Mouse (Mus musculus): ENCODE results near the gene Nphp4. TPM values are rescaled to one million over a fixed set of nuclear protein-coding genes. Genes with fewer than 3 reads are reported as not detected.

Gene Nphp4
- polyA plus RNA-seq, 1 experiment from 2014 or later, result 4.0 TPM

GRCm38 (mm10) chr4:152467951-152468350, 8.6 kb upstream of the Nphp4 start:
- H3K36me3 ChIP-seq (ENCODE audit: control insufficient read depth, insufficient read depth, low read length), result no peaks in the 10 kb centered on the region
- H3K27ac ChIP-seq (ENCODE audit: low read length), result no peak overlapping the region
- no peak for ATAC-seq (ENCODE audit: low read depth)
- H3K4me1 ChIP-seq (replicated peaks; ENCODE audit: control insufficient read depth, insufficient read depth, low read length), result no peaks in the 10 kb centered on the region
- no peak overlapping the region for H3K4me2 ChIP-seq (ENCODE audit: low read depth, low read length)
- no peak overlapping the region for H3K9ac ChIP-seq (ENCODE audit: low read length)
- peaks cover 2% of the 10 kb centered on the region; the same call in 1 of the 2 replicates for H3K9me3 ChIP-seq (ENCODE audit: control insufficient read depth, low read length)
- H3K27me3 ChIP-seq (ENCODE audit: control insufficient read depth, insufficient read depth, low read depth, low read length), result no peaks in the 10 kb centered on the region
- WGBS, result 62% methylated on average over 6 of the region's 6 CpGs
- no peak overlapping the region for H3K4me3 ChIP-seq (ENCODE audit: low read length)

DNA sequence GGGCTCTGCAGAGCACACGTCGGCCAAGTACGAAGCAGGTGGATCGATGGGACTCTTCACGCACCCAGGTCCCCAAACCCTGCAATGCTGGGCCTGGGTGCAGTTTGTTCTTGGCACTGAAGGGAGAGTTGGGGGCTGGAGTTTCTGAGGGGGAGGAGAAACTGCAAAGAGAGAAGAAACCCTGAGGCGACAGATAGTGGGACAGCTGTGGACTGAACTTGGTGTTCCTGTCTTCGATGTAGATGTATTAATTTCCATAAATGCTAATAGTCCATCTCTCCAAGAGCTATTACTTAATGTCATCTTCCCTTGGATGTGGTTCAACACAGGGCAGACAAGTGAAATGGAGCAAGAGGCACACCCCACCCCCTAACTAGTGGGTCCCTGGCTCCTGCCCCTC, 565 bp upstream of the Nphp4 start:
- no peak for ATAC-seq (ENCODE audit: low read depth)
- H3K27ac ChIP-seq (ENCODE audit: low read length), result no peak overlapping the region
- peaks cover 6% of the 10 kb centered on the region for H3K4me1 ChIP-seq (replicated peaks; ENCODE audit: control insufficient read depth, insufficient read depth, low read length)

GRCm38 (mm10) chr4:152477106-152477465, 580 bp downstream of the Nphp4 start:
- under 1% methylated on average over 21 of the region's 21 CpGs for WGBS
- H3K4me2 ChIP-seq (ENCODE audit: low read depth, low read length), result peak overlapping the region; percentile 90
- no peak overlapping the region for H3K27ac ChIP-seq (ENCODE audit: low read length)
- H3K27me3 ChIP-seq (ENCODE audit: control insufficient read depth, insufficient read depth, low read depth, low read length), result peaks cover 3% of the 10 kb centered on the region; the same call in 1 of the 2 replicates
- ATAC-seq (ENCODE audit: low read depth), result no peak; the same call in 1 of the 2 replicates
- peak overlapping the region; percentile 84 for H3K4me3 ChIP-seq (ENCODE audit: low read length)
- no peaks in the 10 kb centered on the region for H3K36me3 ChIP-seq (ENCODE audit: control insufficient read depth, insufficient read depth, low read length)
- peaks cover 6% of the 10 kb centered on the region for H3K4me1 ChIP-seq (replicated peaks; ENCODE audit: control insufficient read depth, insufficient read depth, low read length)
- no peaks in the 10 kb centered on the region for H3K9me3 ChIP-seq (ENCODE audit: control insufficient read depth, low read length)
- peak overlapping the region; percentile 55 for H3K9ac ChIP-seq (ENCODE audit: low read length)

More for the DNA sequence above, 565 bp upstream of the Nphp4 start:
- WGBS, result 78% methylated on average over 7 of the region's 7 CpGs
- H3K4me2 ChIP-seq (ENCODE audit: low read depth, low read length), result no peak overlapping the region
- H3K4me3 ChIP-seq (ENCODE audit: low read length), result no peak overlapping the region
- no peaks in the 10 kb centered on the region for H3K36me3 ChIP-seq (ENCODE audit: control insufficient read depth, insufficient read depth, low read length)
- H3K9me3 ChIP-seq (ENCODE audit: control insufficient read depth, low read length), result peaks cover 2% of the 10 kb centered on the region; the same call in 1 of the 2 replicates
- H3K9ac ChIP-seq (ENCODE audit: low read length), result no peak overlapping the region
- H3K27me3 ChIP-seq (ENCODE audit: control insufficient read depth, insufficient read depth, low read depth, low read length), result peaks cover 3% of the 10 kb centered on the region; the same call in 1 of the 2 replicates

- ATAC-seq (ENCODE audit: low read depth), result peak; percentile 98
- Histone ChIP-seq H3K9ac (ENCODE audit: low read length) (peak within 1 kb of the TSS; percentile 84), H3K4me3 (ENCODE audit: low read length) (peak within 1 kb of the TSS; percentile 84), H3K4me1 (replicated peaks; ENCODE audit: control insufficient read depth, insufficient read depth, low read length) (peaks cover 6% of the 10 kb centered on the region), H3K4me2 (ENCODE audit: low read depth, low read length) (peak within 1 kb of the TSS; percentile 90), H3K36me3 (ENCODE audit: control insufficient read depth, insufficient read depth, low read length) (no peaks in the 10 kb centered on the region), H3K27ac (ENCODE audit: low read length) (peak within 1 kb of the TSS; percentile 20; the same call in 1 of the 2 replicates), H3K9me3 (ENCODE audit: control insufficient read depth, low read length) (no peaks in the 10 kb centered on the region), H3K27me3 (ENCODE audit: control insufficient read depth, insufficient read depth, low read depth, low read length) (peaks cover 3% of the 10 kb centered on the region; the same call in 1 of the 2 replicates)
- WGBS, result under 1% methylated on average over 63 of the region's 63 CpGs
These were observed 1.1 kb downstream of the Nphp4 start, which contains the start of gene Kcnab2 for GRCm38 (mm10) chr4:152477466-152478223. TSS of gene Kcnab2 (minus strand) at chr4:152477871.

GRCm38 (mm10) chr4:152478224-152478567, 1.7 kb downstream of the Nphp4 start:
- peak overlapping the region; percentile 84 for H3K4me3 ChIP-seq (ENCODE audit: low read length)
- H3K27ac ChIP-seq (ENCODE audit: low read length), result peak overlapping the region; percentile 20; the same call in 1 of the 2 replicates
- peaks cover 6% of the 10 kb centered on the region for H3K4me1 ChIP-seq (replicated peaks; ENCODE audit: control insufficient read depth, insufficient read depth, low read length)
- H3K27me3 ChIP-seq (ENCODE audit: control insufficient read depth, insufficient read depth, low read depth, low read length), result peaks cover 3% of the 10 kb centered on the region; the same call in 1 of the 2 replicates
- ATAC-seq (ENCODE audit: low read depth), result peak; percentile 17
- H3K9me3 ChIP-seq (ENCODE audit: control insufficient read depth, low read length), result no peaks in the 10 kb centered on the region
- H3K9ac ChIP-seq (ENCODE audit: low read length), result peak overlapping the region; percentile 84
- H3K36me3 ChIP-seq (ENCODE audit: control insufficient read depth, insufficient read depth, low read length), result no peaks in the 10 kb centered on the region
- WGBS, result 2% methylated on average over 13 of the region's 13 CpGs
- H3K4me2 ChIP-seq (ENCODE audit: low read depth, low read length), result peak overlapping the region; percentile 90

GRCm38 (mm10) chr4:152480426-152480825, 3.9 kb downstream of the Nphp4 start:
- H3K4me3 ChIP-seq (ENCODE audit: low read length), result no peak overlapping the region
- H3K9ac ChIP-seq (ENCODE audit: low read length), result no peak overlapping the region
- no peaks in the 10 kb centered on the region for H3K36me3 ChIP-seq (ENCODE audit: control insufficient read depth, insufficient read depth, low read length)
- no peaks in the 10 kb centered on the region for H3K9me3 ChIP-seq (ENCODE audit: control insufficient read depth, low read length)
- no peak for ATAC-seq (ENCODE audit: low read depth)
- H3K4me2 ChIP-seq (ENCODE audit: low read depth, low read length), result no peak overlapping the region
- H3K27me3 ChIP-seq (ENCODE audit: control insufficient read depth, insufficient read depth, low read depth, low read length), result peaks cover 3% of the 10 kb centered on the region; the same call in 1 of the 2 replicates
- WGBS, result 53% methylated on average over 8 of the region's 8 CpGs
- no peak overlapping the region for H3K27ac ChIP-seq (ENCODE audit: low read length)
- peaks cover 6% of the 10 kb centered on the region for H3K4me1 ChIP-seq (replicated peaks; ENCODE audit: control insufficient read depth, insufficient read depth, low read length)

GRCm38 (mm10) chr4:152488046-152488445, 11.5 kb downstream of the Nphp4 start:
- Histone ChIP-seq H3K36me3 (ENCODE audit: control insufficient read depth, insufficient read depth, low read length) (no peaks in the 10 kb centered on the region; the same call in 1 of the 2 replicates), H3K4me3 (ENCODE audit: low read length) (no peak overlapping the region), H3K4me2 (ENCODE audit: low read depth, low read length) (no peak overlapping the region), H3K9ac (ENCODE audit: low read length) (no peak overlapping the region), H3K27ac (ENCODE audit: low read length) (no peak overlapping the region), H3K9me3 (ENCODE audit: control insufficient read depth, low read length) (no peaks in the 10 kb centered on the region), H3K27me3 (ENCODE audit: control insufficient read depth, insufficient read depth, low read depth, low read length) (no peaks in the 10 kb centered on the region), H3K4me1 (replicated peaks; ENCODE audit: control insufficient read depth, insufficient read depth, low read length) (no peaks in the 10 kb centered on the region)
- ATAC-seq (ENCODE audit: low read depth), result no peak
- WGBS, result 79% methylated on average over 10 of the region's 10 CpGs

GRCm38 (mm10) chr4:152490311-152490710, 13.8 kb downstream of the Nphp4 start:
- H3K4me2 ChIP-seq (ENCODE audit: low read depth, low read length), result no peak overlapping the region
- no peaks in the 10 kb centered on the region for H3K4me1 ChIP-seq (replicated peaks; ENCODE audit: control insufficient read depth, insufficient read depth, low read length)
- H3K36me3 ChIP-seq (ENCODE audit: control insufficient read depth, insufficient read depth, low read length), result no peaks in the 10 kb centered on the region; the same call in 1 of the 2 replicates
- H3K4me3 ChIP-seq (ENCODE audit: low read length), result no peak overlapping the region
- no peaks in the 10 kb centered on the region for H3K27me3 ChIP-seq (ENCODE audit: control insufficient read depth, insufficient read depth, low read depth, low read length)
- no peak overlapping the region for H3K9ac ChIP-seq (ENCODE audit: low read length)
- no peak for ATAC-seq (ENCODE audit: low read depth)
- no peaks in the 10 kb centered on the region for H3K9me3 ChIP-seq (ENCODE audit: control insufficient read depth, low read length)
- WGBS, result 80% methylated on average over 14 of the region's 14 CpGs
- no peak overlapping the region for H3K27ac ChIP-seq (ENCODE audit: low read length)

GRCm38 (mm10) chr4:152491250-152491899, 14.9 kb downstream of the Nphp4 start:
- no peaks in the 10 kb centered on the region for H3K4me1 ChIP-seq (replicated peaks; ENCODE audit: control insufficient read depth, insufficient read depth, low read length)
- whole genome bisulfite sequencing, result 51% methylated on average over 15 of the region's 15 CpGs
- no peak overlapping the region for H3K9ac ChIP-seq (ENCODE audit: low read length)
- H3K27ac ChIP-seq (ENCODE audit: low read length), result no peak overlapping the region
- H3K4me3 ChIP-seq (ENCODE audit: low read length), result no peak overlapping the region
- no peak overlapping the region for H3K4me2 ChIP-seq (ENCODE audit: low read depth, low read length)
- H3K27me3 ChIP-seq (ENCODE audit: control insufficient read depth, insufficient read depth, low read depth, low read length), result no peaks in the 10 kb centered on the region
- ATAC-seq (ENCODE audit: low read depth), result peak; percentile 26; the same call in 1 of the 2 replicates
- H3K9me3 ChIP-seq (ENCODE audit: control insufficient read depth, low read length), result no peaks in the 10 kb centered on the region
- H3K36me3 ChIP-seq (ENCODE audit: control insufficient read depth, insufficient read depth, low read length), result no peaks in the 10 kb centered on the region; the same call in 1 of the 2 replicates
